Mouse (Mus musculus): ENCODE data around the gene Tmem26.

GRCm38 (mm10) chr10:68810958-68811357, 87.5 kb downstream of the Tmem26 start:
- TF ChIP-seq CTCF (IDR thresholded peaks at IDR 0.05; ENCODE audit: extremely low read depth, insufficient read depth, insufficient read length, insufficient replicate concordance) = no peak
- no peak for TF ChIP-seq POLR2A (IDR thresholded peaks at IDR 0.05; ENCODE audit: low read depth, low read length)
